Mouse (Mus musculus) WW6 (cell line): ENCODE results near the gene Xpr1.

Source experiments
- DNase-seq: peaks from one replicate; pipeline ENCODE4 v3.0.0-alpha.2; 2013; ENCODE audit warnings: low read depth, low spot score

Xpr1 gene

DNA sequence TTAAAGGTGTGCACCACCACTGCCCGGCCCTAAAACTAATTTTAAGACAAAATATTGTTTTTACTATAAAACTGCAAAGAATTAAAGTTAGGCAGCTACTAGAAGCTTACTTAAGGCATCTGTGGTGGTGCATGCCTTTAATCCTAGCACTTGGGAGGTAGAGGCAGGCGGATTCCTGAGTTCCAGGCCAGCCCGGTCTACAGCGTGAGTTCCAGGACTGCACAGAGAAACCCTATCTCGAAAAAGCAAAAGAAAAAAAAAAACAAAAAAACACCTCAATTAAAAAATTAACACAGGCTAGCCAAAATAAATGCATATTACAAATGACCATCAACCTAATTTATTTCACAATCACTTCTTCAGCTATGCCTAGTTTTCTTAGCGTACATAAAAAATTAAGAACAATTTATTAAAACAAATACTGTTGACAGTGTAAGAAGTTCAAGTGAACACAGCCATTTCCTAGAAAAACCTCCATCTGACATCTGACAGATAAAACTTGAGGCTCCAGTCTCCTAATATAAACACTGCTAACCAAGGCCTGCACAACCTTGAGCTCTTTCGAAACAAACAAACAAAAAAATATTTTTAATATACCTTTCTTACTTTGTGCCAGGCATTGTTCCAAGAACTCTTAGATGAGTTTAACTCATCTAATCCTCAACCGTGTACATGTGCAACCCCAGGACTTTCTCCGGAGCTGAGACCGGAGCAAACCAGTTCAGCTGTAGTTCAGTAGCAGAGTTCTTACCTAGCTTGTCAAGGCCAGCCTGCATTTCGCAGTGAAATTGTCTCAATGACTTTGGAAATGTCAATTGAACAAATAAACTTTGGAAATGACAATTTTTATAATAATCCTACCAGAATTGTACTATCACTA, 9.3 kb downstream of the Xpr1 start:
- no peak for DNase-seq

DNA sequence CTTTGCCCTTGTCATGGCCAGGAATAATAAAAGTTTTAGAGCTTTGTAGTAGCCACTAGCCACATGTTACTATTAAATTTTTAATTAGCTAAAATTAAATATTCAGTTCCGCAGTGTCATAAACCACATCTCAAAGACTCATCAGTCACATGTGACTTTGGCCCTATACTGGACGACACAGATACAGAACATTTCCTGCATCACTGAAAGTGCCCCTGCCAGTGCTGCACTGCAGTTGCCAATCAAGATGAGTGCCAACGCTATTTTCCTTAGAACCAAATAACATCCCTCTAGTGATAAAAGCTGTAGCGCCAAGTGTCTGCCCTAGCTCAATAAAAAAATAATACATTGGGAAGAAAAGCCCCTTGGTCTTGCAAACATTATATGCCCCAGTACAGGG, 17.2 kb downstream of the Xpr1 start:
- DNase-seq: no peak

DNA sequence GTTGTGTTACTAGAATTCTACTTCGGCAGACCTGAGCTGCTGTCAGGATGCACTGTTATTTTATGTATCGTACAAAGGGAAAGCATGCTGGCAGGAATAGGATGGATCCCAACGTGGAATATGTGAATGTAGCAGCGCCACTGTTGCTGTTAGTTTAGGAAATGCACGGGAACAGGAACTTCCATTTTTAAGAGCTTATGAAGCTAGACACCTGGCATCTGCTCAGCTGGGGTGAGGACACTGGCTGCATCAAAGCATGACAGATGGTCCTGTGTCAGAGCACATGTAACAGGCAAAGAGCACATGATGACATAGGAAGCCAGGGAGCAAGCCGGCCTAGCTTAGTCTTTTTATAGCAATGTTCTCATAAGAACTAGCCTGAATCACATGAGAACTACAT, 22.4 kb downstream of the Xpr1 start:
- DNase-seq: no peak

DNA sequence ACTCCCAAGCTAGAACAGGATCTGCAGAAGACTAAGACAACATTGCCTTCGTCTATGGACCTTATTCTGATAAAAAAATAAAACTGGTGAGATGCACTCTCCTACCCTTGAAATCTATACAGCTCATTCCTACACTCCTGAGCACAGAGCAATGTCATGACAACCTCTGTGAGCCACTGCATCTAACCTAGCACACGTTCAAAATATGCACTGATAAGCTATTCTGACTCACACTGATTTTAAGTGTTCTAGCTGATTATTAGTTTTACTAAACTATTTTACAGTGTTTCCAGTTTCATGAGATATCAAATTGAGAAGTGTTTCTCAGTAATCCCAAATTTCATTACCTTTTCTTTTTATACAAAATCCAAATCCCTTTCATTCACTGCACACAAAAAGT, 23.2 kb downstream of the Xpr1 start:
- no peak for DNase-seq

DNA sequence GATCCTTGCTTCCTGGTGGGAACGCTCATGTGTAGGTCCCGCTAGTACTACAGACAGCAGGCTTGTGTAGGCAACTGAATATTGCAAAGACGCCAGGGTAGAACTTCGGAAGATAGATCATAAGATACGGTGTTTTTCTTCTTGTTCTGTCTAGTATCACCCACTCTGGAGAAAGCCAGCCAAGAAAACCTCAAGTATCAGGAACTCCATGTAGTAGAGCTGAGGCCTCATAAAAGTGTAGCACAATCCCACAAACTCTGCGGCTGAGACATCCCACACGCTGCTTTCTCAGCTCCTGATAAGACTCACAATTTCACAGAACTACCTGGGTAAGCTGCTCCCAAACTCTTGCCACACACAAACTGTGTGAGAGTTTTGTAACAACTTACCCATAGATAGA, 24.4 kb downstream of the Xpr1 start:
- no peak for DNase-seq

DNA sequence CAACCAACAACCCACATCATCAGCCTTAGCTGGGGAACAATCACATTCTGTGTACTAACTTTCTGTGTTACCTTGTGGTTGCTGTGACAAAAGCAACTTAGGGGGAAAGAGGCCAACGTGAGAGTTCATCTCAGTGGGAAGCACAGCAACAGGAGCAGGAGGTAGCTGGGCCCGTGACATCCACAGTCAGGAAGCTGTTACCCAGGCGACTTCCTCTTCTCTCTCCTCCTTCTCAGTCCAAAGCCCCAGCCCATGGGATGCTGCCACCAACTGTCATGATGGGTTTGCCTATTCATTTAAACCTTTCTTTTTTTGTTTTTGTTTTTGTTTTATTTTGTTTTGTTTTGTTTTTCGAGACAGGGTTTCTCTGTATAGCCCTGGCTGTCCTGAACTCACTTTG, 25.7 kb downstream of the Xpr1 start:
- no peak for DNase-seq

DNA sequence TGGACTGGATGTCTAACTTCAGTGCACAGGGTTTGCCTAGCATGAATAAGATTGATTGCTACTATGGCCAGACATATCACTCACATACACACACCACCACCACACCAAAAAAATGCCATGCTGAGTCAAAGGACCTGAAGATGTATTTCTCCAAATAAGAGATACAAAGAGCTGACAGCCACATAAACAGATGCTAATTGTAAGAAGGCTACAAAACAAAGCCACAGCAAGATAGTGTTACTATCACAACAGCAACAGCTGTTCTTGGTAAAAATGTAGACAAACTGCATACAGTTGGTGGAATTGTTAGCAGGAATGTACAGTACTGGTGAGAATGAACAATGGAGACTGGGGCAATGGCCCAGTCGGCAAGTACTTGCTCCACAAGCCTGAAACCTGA, 28.8 kb downstream of the Xpr1 start:
- DNase-seq: no peak

DNA sequence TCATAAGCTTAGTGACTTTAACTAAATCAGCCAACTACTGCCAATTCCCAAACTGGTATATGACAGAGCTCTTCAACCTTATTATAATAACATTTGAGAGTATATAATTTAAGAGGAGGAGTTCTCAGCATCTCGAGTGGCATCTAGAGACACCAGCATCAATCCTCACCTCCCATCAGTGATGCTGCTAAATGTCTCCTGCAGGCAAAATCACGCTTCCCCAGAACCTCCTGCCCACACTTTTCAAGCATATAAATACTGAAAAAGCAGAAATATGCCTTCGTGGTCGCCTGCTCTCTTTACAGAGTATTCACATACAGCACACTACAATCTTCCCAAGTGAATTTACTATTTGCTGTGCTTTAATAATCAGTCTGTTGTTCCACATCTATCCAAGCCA, 30.7 kb downstream of the Xpr1 start:
- DNase-seq: no peak

DNA sequence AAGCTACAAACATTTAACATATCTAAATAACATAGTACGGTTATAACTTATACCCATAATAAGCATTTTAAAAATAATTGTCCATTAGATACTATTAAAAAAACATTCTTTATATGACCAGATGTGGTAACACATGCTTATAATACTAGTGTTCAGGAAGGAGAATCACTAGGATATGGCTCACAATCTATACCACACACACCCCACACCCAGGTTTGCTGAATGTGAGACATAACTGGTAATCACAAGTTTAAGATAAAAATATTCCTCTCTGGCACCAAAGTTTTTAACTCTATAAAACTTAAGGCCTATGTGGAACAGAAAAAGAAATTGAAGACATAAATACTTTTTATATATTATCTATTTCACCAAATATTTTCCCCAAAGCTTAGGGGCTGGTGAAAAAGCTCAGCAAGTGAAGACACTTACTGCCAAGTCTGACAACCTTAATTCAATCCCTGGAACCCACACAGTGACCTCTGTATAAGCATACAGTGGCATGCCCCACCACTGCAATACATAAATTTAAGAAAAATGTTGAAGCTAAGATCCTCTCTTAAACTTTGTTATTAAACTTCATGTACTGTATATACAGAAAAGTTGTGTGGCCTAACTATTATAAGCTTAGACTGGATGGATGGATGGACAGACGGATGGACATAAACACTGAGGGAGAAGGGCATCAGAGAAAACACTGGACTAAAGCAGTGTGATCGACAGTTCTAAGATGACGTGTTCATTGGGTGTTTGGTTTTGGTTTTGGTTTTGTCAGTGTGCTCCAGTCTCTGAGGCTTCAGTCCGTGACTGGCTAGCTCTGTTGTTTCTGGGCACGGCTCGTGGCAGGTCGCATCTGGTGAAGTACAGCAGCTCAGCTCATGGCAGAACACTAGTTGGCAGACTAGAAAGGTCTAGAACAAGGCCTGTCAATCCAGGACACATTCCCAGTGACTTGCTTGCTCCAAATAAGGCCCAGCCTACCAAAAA, 33.6 kb downstream of the Xpr1 start:
- DNase-seq: no peak

DNA sequence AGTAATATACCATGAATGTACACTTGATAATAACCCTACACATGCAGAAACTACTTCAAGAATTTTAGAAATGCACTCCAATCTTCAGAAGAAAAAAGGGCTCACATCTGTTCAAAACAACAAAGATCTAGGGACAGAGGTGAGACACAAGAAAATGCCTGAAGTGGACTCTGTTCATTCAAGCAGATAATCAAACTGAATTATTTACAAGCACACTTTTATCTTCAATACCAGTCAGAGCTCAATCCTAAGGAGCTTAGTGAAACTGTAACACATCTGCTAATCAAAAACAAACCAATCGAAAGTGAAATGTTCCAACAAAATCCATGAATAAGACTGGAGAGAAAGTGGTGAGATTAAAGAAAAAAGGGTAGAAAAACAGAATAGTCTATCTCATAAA, 35.3 kb downstream of the Xpr1 start:
- no peak for DNase-seq

DNA sequence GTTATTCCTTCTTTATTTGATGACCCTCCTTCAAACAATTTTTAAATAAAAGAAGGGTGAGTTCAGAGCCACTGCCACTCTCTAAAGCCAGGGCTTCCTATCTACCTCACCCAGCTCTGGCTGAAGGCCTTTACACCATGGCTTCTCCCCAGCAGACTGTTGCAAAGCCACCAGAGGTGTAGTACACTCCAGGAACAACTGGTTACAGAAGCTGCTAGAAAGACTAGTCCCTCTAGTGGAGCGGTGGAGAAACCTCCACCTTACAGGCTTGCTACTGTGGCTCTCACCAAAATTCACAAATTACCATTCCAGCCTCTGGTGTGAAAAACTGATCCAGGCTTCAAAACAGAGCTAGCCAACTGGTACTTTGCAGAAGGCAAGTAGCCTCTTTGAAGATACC, 37.9 kb downstream of the Xpr1 start:
- no peak for DNase-seq

DNA sequence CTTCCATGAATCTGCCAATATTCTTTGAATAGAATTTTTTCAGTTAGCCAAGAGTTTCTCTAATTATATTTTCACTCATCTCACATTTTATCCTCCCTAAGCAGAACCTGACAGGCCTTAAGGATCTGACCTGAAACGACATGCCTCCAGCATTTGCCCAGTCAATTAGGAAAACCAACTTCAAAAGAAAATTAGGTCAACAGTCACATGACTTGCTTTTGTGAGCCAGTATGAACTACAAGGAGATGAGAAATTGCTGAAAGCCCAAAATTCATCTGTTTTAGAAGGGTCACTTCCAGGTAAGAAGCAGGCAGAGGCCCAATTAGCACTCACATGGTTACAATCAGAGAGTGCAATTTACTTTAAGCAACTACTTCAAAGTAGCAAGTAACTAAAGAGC, 44.4 kb downstream of the Xpr1 start:
- DNase-seq: no peak

DNA sequence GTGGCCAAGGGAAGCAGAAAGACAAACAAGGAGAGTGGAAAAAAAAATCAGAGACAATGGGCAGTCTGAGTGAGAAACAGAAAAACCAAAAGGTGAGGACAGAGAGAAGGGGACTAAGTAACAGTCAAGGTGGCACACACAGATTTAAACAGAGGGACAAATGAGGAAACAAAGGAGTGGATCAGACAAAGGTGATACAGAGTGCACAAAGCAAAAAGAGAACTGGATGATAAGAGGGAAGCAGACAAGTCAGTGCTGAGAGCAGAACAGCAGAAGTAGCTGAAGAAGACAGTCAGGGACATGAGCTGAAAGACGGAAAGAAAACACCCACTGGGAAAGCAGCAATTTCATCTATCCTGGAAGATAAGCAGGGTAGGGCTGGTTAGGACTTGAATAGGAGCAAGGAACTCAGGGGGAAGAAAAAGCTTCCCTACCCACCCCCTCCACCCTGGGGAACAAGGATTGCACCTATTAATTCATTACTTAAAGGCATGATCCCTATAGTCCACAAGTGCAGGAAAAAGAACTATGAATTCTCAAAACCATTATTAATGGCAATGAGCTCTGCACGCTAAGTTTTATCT, 47.0 kb downstream of the Xpr1 start:
- DNase-seq: no peak

DNA sequence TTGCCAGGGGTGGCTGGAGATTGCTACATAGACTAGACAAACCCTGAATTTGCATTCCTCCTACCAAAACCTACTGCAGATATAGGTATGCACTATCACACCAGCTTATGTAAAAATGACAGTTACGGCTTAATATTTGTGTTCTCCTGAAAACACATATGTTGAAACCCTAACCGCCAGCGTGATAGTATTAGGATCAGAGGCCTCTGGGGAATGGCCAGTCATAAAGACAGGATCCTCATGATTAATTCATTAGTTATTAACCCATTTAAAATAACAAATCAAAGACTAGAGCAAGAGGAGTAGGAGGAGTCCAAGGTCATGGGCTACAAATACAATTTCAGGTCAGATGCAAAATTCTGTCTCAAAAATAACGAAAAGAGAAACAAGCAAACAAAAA, 50.8 kb downstream of the Xpr1 start:
- no peak for DNase-seq

DNA sequence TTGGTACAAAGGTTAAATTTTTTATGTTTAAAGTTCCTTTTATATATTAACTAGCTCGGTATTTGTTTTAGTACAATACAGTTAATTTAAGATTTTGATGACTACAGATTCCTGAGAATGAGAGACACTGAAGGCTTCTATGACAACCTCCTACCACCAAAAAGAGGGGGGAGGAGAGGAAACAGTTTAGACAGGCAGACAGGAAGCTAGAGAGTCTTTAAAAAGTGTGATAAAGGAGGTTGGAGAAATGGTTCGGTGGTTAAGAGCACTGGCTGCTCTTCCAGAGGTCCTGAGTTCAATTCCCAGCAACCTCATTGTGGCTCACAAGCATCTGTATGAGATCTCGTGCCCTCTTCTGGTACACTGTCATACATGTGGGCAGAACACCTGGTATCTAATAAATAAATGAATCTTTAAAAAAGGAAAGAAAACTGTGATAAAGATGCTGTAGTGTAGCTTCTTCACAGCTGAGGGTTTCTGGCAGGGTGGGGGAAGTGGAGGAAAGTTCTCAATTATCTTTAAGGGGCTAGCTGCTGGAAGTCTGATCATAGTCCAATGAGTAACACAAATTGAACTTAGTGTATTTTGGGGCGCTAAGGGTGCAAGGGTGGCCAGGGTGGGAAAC, 55.6 kb downstream of the Xpr1 start:
- no peak for DNase-seq

DNA sequence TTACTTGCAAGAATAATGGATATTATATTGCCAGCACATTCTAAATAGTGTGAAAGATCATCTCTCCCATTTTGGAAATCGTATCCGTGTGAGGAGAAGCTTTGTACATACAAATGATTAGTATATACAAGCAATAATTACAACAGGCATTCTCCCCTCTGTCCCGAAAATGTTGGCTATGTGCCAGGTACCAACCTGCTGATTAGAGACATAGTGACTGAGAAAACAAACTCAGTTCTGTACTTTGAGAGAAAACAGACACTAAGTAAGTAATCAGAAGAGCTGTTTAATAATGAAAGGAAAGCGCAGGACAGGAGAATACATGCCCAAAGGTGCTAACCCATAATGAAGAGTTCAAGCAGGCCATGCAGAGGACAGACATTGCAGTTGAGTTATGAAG, 64.1 kb downstream of the Xpr1 start:
- no peak for DNase-seq

DNA sequence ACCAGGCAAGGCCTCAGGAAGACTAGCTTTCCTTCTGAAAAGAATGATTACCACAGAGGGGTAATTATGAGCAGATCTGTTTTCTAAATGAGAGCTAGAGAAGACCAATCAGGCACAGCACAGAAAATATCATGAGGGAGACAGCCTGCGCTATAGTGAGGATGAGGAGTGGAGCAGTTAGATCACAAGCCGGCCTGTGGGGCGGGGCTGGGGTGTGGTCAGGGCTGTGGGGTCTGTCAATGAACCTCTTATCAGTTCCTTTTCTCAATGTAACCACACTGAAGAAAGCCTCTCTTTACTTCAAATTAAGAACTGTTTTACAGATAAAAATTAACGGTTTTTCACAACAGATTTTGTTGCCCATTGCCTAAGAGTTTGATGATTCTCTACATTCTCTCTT, 65.7 kb downstream of the Xpr1 start:
- DNase-seq: no peak

DNA sequence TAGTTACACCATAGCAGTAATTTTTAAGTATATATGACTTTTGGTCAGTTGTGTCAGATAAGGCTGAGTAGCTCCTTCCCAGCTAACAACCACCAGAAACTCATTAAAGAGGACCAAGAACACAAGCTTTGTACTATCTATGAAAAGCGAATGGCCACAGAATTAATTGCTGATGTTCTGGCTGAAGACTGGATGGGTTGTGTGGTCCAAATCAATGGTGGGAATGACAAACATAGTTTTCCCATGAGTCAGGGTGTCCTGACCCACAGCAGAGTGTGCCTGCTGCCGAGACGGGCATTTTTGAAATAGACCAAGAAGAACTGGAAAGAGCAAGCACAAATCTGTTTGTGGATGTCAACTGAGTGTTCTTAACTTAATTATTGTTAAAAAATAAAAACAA, 68.7 kb downstream of the Xpr1 start:
- DNase-seq: no peak

DNA sequence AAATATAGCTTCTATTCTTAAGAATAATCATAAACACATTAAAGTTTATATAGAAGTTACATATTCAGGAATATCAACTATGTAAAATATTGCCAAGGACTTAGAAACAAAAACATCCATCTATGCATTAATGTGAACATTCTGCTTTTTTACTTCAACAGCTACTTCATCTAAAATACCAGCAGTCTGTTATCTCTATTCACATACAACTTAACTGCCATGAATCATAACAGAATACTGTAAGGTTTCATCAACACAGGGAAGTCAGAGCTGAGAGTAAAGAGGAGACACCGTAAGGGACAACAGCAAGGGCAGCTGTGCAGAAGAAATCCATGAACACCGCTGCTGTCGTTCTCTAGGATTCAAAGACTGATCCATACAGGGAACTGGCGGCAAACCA, 69.9 kb downstream of the Xpr1 start:
- DNase-seq: no peak

DNA sequence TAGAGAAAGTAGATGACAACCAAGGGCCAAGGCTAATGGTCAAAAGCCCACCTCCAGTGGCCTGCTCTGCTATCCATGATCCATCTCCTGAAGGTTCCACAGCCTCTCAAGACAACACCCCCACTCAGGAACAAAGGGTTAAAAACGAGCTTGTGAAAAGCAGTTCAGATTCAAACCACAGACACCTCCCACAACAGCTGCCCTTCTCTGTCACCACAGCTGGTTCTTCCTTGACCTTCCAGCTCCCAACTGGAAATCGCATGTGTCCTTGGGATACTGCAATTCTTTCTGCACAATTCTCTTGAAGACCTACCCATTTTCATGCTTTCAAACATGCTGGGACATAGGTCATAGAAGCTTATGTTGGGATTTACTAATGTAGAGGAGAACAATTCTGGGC, 73.2 kb downstream of the Xpr1 start:
- DNase-seq: no peak

DNA sequence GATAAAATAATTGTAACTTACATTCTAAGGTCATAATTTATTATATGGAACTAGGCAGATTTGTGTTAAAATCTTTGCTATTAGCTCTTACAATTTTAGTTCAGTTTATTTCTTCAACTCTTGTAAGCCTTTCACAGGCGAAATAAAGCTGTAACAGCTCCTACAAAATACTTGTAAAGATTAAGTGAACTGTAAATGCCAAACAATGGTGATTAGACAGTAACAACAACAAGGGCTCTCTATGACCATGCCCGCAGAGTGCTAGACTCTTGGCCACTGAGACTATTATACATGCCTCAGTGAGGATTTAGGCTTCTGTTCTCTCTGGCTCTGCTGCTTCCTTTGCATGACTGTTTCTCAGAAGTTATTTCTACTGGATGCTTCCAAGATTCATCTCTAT, 77.6 kb downstream of the Xpr1 start:
- DNase-seq: no peak

DNA sequence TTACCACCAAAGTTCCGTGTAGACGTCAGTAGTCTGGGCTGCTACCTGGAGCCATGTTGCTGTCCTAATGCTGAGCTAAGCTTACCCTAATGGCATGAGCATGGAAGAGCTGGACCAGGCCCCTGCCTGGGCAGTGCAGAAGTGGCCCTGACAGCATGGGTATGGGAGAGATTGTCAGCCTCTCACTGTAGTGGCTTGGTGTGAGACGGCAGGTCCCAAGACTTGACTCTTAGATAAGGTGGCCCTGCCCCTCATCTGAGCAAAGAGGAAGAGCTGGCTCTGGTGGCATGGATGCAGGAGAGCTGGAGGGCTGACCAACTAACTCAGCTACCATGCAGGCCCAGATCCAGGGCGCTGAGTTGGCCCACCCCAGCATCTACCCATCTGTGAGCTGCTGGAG, 79.9 kb downstream of the Xpr1 start:
- DNase-seq: no peak
